Mouse (Mus musculus): ENCODE data around the gene Rnf115. TPM values are rescaled to one million over a fixed set of nuclear protein-coding genes. Genes with fewer than 3 reads are reported as not detected.

Gene Rnf115
- polyA plus RNA-seq, 1 experiment from 2014 or later = 67.1 TPM

GRCm38 (mm10) chr3:96808651-96809050 is 81.2 kb downstream of the Rnf115 start:
- 77% methylated on average over 3 of the region's 3 CpGs for WGBS
- Histone ChIP-seq H3K4me1 (peaks cover 5% of the 10 kb centered on the region), H3K4me2 (no peak overlapping the region), H3K9me3 (no peaks in the 10 kb centered on the region), H3K27ac (no peak overlapping the region), H3K27me3 (replicated peaks) (no peaks in the 10 kb centered on the region), H3K4me3 (no peak overlapping the region), H3K9ac (no peak overlapping the region), H3K36me3 (replicated peaks) (no peaks in the 10 kb centered on the region)
- no peak for ATAC-seq (replicated peaks)

DNA sequence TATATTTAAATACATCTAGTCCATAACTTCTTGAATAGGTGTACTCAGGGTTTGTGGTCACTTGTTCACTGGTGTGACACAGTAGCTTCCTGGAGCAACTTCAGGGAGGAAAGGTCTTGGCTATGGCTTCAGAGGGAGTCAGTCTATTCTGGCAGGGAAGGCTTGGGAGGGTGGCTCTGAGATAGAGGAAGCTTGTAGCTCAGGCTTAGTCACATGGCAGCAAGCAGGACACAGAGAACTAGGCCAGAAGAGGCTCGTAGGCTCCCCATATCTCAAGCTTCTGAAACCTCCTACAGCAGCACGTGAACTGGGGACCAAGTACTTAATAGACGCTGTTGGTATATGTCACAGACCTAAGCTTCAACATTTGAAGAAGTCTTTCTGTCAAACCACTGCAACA is 83.8 kb downstream of the Rnf115 start:
- H3K4me2 ChIP-seq = no peak overlapping the region
- WGBS = 92% methylated on average over 3 of the region's 3 CpGs
- ATAC-seq (replicated peaks) = no peak
- H3K4me1 ChIP-seq = peaks cover 6% of the 10 kb centered on the region
- no peak overlapping the region for H3K4me3 ChIP-seq
- H3K36me3 ChIP-seq (replicated peaks) = no peaks in the 10 kb centered on the region
- no peak overlapping the region for H3K9ac ChIP-seq
- no peaks in the 10 kb centered on the region for H3K27me3 ChIP-seq (replicated peaks)
- no peak overlapping the region for H3K27ac ChIP-seq
- H3K9me3 ChIP-seq = no peaks in the 10 kb centered on the region

DNA sequence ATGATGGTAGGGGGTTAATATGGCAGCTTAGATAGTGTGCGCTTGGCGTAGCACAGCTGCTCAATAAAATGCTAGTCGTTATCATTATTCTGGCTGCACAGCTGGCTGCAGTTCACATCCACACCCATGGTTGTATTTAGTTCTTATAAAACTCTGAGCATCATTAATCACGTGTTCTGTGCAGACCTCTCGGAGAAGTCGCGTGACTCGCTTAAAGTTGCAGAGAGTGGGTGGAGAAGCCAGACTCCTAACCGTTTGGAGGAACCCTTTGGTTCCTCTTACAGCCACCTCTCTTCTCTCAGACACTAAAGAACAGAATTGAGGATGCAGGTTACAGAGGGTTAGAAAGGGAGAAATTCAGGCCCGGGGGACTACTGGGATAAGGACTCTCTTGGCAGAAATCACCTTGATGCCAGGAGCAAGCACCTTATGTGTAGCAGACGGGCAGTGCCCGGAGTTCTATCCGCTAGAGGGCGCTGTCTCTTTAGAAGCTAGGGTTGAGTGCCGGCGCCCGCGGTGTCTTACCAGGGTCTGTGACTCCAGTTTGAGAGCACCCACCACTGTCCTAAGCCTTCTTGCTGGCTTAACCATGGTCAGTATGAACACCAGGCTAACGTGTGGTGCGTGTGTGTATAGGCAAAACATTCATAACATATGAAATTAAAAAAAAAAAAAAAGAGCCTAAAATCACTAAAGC is 85.1 kb downstream of the Rnf115 start:
- Histone ChIP-seq H3K4me2 (no peak overlapping the region), H3K9me3 (no peaks in the 10 kb centered on the region), H3K36me3 (replicated peaks) (no peaks in the 10 kb centered on the region), H3K27me3 (replicated peaks) (no peaks in the 10 kb centered on the region), H3K4me3 (no peak overlapping the region), H3K4me1 (peaks cover 6% of the 10 kb centered on the region), H3K27ac (no peak overlapping the region), H3K9ac (no peak overlapping the region)
- ATAC-seq (replicated peaks) = no peak
- WGBS = 46% methylated on average over 20 of the region's 20 CpGs

DNA sequence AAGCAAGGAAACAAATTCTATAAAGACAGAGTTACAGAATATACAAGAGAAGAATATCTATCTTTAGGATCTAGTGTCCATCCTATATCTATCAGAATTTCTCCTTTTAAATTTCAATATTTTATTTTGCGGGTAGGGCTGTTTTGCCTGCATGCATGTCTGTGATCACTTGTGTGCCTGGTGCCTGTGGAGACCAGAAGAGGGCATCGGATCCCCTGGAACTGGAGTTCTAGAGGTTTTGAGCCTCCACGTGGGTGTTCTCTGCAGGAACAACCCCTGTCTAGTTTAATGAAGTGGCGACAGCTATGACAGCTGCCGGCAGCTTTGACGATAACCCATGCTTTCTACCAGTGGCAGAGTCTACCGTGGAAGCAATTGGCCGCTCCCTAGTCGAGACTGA is 85.6 kb downstream of the Rnf115 start:
- ATAC-seq (replicated peaks) = peak; percentile 58; the same call in 1 of the 2 replicates
- WGBS = 25% methylated on average over 9 of the region's 9 CpGs
- Histone ChIP-seq H3K9ac (no peak overlapping the region), H3K4me3 (no peak overlapping the region), H3K4me1 (peaks cover 6% of the 10 kb centered on the region), H3K4me2 (no peak overlapping the region; the same call in 1 of the 2 replicates), H3K27ac (no peak overlapping the region), H3K27me3 (replicated peaks) (no peaks in the 10 kb centered on the region), H3K36me3 (replicated peaks) (no peaks in the 10 kb centered on the region), H3K9me3 (no peaks in the 10 kb centered on the region)

DNA sequence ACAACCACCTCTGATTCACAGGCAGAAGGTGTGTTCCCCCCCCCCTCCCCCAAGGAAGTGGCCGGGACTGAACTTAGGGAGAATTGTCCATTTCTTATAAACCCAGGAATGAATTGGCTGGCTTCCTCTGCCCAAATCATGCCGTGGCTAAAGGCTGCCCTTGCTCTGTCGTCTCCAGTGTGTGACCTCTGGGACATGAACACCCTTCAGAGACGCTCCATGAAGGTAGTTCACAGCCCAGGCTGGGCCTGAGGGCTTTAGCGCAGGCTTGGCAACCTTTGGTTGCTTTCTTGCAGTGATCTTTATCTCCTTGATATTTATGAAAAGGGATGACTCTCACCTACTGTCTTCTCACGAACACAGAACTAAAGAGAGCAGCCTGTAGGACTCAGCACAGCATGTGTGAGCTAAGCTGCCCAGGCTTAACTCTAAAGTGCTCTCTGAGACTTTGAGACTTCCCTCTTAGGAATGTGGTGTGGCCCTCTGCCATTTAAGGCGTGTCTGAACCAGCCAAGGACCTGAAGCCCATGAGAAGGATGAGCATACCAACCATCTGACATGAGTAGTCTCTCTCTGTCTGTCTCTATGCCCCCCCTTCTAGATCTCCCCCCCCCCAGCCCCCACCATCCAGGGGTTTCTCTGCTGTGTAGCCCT is 86.3 kb downstream of the Rnf115 start:
- Histone ChIP-seq H3K9ac (no peak overlapping the region), H3K27ac (no peak overlapping the region), H3K27me3 (replicated peaks) (no peaks in the 10 kb centered on the region), H3K4me3 (no peak overlapping the region), H3K36me3 (replicated peaks) (no peaks in the 10 kb centered on the region), H3K4me2 (no peak overlapping the region), H3K4me1 (peaks cover 6% of the 10 kb centered on the region), H3K9me3 (no peaks in the 10 kb centered on the region)
- ATAC-seq (replicated peaks) = peak; percentile 52
- 69% methylated on average over 7 of the region's 7 CpGs for WGBS

- Histone ChIP-seq H3K4me2 (no peak overlapping the region), H3K9ac (no peak overlapping the region), H3K27ac (no peak overlapping the region), H3K4me3 (no peak overlapping the region), H3K36me3 (replicated peaks) (no peaks in the 10 kb centered on the region), H3K9me3 (no peaks in the 10 kb centered on the region), H3K4me1 (peaks cover 6% of the 10 kb centered on the region), H3K27me3 (replicated peaks) (no peaks in the 10 kb centered on the region)
- no peak for ATAC-seq (replicated peaks)
- 57% methylated on average over 6 of the region's 6 CpGs for WGBS
Observed at GRCm38 (mm10) chr3:96814342-96814741, 86.9 kb downstream of the Rnf115 start.

GRCm38 (mm10) chr3:96820116-96820915 is 92.9 kb downstream of the Rnf115 start:
- no peaks in the 10 kb centered on the region for H3K9me3 ChIP-seq
- no peaks in the 10 kb centered on the region for H3K4me1 ChIP-seq
- H3K36me3 ChIP-seq (replicated peaks) = no peaks in the 10 kb centered on the region
- no peak overlapping the region for H3K27ac ChIP-seq
- H3K9ac ChIP-seq = no peak overlapping the region
- 81% methylated on average over 6 of the region's 6 CpGs for WGBS
- H3K4me2 ChIP-seq = no peak overlapping the region
- no peak for ATAC-seq (replicated peaks)
- no peak overlapping the region for H3K4me3 ChIP-seq
- no peaks in the 10 kb centered on the region for H3K27me3 ChIP-seq (replicated peaks)

DNA sequence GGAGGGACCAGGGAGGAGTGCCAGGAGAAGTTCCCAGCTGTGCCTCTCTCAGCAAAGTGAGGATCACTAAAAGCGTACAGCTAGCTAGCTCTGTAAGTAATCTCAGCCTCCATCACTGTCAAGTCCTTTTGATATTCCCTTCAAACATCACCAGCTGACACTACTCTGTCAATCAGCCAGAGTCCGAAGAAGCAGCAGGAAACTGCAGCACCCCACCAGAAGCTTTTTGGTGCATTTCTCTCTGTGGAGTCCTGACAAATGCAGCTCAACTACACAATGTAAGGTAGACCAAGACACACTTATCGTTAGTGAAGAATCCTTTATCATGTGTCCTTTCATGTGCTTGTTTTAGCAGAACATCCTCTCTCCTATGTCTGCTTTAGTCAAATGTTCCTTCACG is 94.1 kb downstream of the Rnf115 start:
- Histone ChIP-seq H3K9me3 (no peaks in the 10 kb centered on the region), H3K4me2 (no peak overlapping the region), H3K4me3 (no peak overlapping the region), H3K9ac (no peak overlapping the region), H3K27me3 (replicated peaks) (no peaks in the 10 kb centered on the region), H3K36me3 (replicated peaks) (no peaks in the 10 kb centered on the region), H3K4me1 (no peaks in the 10 kb centered on the region), H3K27ac (no peak overlapping the region)
- ATAC-seq (replicated peaks) = no peak
- 88% methylated on average over 4 of the region's 4 CpGs for WGBS

DNA sequence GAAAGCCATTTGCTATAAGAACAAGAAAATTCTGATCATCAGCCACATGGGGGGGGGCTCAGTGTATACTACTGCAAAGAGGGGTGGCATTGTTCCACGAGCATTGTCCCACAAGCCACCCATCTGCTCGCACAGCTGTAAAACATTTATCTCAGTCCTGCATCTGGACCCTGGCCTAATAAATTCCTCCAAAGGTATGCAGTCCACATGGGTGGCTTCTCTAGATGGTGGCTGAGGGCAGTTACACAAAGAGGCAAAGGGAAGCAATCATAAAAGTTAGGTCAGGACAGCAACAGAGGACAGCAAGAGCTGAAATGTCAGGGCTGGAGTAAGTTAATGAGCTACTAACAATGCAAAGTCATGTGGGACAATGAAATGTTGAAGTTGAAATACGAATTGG is 96.2 kb downstream of the Rnf115 start:
- ATAC-seq (replicated peaks) = no peak
- Histone ChIP-seq H3K4me1 (peaks cover 7% of the 10 kb centered on the region; the same call in 1 of the 2 replicates), H3K27ac (no peak overlapping the region), H3K9ac (no peak overlapping the region), H3K36me3 (replicated peaks) (no peaks in the 10 kb centered on the region), H3K27me3 (replicated peaks) (no peaks in the 10 kb centered on the region), H3K4me2 (no peak overlapping the region), H3K4me3 (no peak overlapping the region), H3K9me3 (no peaks in the 10 kb centered on the region)
- 77% methylated on average over 3 of the region's 3 CpGs for WGBS

DNA sequence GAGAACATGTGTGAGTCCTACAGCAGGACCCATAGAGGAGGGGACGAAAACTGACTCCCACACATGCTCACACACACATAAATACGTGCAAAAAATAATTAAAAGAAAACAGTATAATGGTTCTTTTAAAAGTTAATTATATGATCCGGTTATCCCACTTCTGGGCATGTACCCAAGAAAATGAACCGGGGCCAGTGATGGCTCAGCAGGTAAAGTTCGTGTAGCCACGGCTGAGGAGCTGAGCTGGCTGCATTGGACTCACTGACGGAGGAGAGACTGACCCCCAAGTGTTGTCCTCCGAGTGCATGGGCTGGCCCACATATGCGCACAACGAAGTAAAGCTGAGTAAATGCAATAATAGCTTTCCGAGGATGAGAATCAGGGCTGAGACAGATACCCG is 97.2 kb downstream of the Rnf115 start:
- Histone ChIP-seq H3K27me3 (replicated peaks) (no peaks in the 10 kb centered on the region), H3K4me1 (peaks cover 7% of the 10 kb centered on the region; the same call in 1 of the 2 replicates), H3K4me2 (no peak overlapping the region), H3K9ac (no peak overlapping the region), H3K9me3 (no peaks in the 10 kb centered on the region), H3K36me3 (replicated peaks) (no peaks in the 10 kb centered on the region), H3K27ac (no peak overlapping the region), H3K4me3 (no peak overlapping the region)
- ATAC-seq (replicated peaks) = no peak
- 82% methylated on average over 12 of the region's 12 CpGs for WGBS

DNA sequence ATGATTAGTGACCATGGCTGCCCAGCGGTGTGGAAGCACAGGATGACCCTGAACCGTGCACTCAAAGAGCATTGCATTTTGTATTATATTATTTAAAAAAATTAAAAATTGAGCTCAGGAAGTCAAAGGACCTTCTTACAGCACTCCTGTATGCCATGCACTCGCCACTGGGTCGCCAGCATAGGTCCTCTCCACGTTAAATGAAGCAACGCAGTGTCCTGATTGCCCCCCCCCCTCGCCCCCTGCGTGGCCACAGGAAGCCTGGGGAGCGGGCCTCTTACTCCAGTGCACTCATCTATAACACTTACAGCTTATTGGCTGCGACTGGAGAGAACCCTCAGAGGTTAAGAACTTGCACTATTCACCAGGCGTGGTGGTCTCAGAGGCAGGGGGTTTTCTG is 97.8 kb downstream of the Rnf115 start:
- H3K4me3 ChIP-seq = no peak overlapping the region
- H3K9ac ChIP-seq = no peak overlapping the region
- H3K36me3 ChIP-seq (replicated peaks) = no peaks in the 10 kb centered on the region
- H3K27me3 ChIP-seq (replicated peaks) = no peaks in the 10 kb centered on the region
- H3K27ac ChIP-seq = no peak overlapping the region
- no peak overlapping the region for H3K4me2 ChIP-seq
- WGBS = 40% methylated on average over 11 of the region's 11 CpGs
- no peak for ATAC-seq (replicated peaks)
- peaks cover 7% of the 10 kb centered on the region; the same call in 1 of the 2 replicates for H3K4me1 ChIP-seq
- no peaks in the 10 kb centered on the region for H3K9me3 ChIP-seq

DNA sequence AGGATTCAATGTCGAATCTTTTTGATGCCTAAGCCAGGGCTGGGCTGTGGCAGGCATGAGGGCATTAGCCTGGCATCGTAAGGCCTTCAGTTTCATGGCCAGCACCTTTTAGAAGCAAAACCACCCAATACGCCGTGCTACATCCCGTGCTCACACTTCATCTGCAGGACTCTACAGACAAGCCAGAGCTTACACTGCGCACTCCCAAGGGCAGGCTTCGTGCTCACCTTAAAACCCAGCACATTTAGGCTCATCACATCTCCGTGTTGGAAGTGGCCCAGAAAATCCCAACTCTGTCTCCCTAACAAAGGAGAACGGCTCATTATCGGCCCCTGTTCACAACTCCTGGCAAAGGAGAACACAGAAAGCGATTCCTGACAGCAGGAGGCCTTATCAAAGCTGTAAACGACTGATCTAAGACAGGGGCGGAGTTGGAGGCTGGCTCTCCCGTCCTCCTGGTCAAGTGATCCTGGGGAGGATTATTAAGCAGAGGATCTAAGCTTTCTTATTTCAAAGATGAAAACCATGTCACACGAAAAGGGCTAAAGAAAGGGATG is 100.9 kb downstream of the Rnf115 start:
- WGBS = 29% methylated on average over 15 of the region's 15 CpGs
- peaks cover 7% of the 10 kb centered on the region; the same call in 1 of the 2 replicates for H3K4me1 ChIP-seq
- H3K4me2 ChIP-seq = peak overlapping the region; percentile 2; the same call in 1 of the 2 replicates
- H3K9me3 ChIP-seq = no peaks in the 10 kb centered on the region
- H3K27me3 ChIP-seq (replicated peaks) = no peaks in the 10 kb centered on the region
- no peaks in the 10 kb centered on the region for H3K36me3 ChIP-seq (replicated peaks)
- peak overlapping the region; percentile 48; the same call in 1 of the 2 replicates for H3K27ac ChIP-seq
- peak; percentile 81 for ATAC-seq (replicated peaks)
- H3K9ac ChIP-seq = no peak overlapping the region
- H3K4me3 ChIP-seq = no peak overlapping the region

Data from midbrain, embryonic 15.5 days (tissue).